Mouse (Mus musculus): ENCODE data around the gene Urb2.

DNA sequence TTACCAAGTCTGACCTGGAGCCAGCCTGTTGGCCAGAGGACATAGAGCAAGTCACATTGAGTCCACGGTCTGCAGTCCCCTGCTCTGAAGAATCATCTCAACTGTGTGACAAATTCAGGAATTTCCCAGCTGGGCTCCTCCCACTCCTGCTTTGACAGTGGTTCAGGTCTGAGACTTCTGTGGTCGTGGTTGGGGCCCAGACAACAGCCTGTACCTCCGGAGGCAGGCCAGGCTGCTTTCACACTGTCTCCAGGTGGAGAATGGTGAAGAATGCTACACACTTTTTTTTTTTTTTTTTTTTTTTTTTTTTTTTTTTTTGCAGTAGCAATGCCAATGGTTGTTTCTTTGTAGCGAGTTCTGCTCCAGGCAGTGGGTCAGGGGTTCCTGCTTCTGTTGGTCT lies 64.4 kb downstream of the Urb2 start:
- TF ChIP-seq CTCF (IDR thresholded peaks at IDR 0.05; ENCODE audit: low read depth) (no peak), EP300 (IDR thresholded peaks at IDR 0.05; ENCODE audit: low read depth) (no peak)
